Mouse (Mus musculus) liver, adult 2 months (tissue): ENCODE measurements around the gene Cpeb3.

Experiments used
- CTCF ChIP-seq: fragments of 200-500 bp; IDR thresholded peaks from 2 replicates; pipeline ENCODE4 v1.5.1; 2011; ENCODE audit warnings: low read depth, low read length, control low read depth
- POLR2A ChIP-seq: fragments of 200-500 bp; IDR thresholded peaks from 2 replicates; pipeline ENCODE4 v1.6.1; 2011; ENCODE audit warnings: low read length, control low read depth; ENCODE audit not compliant: insufficient read depth; ENCODE audit errors: extremely low read depth

- TF ChIP-seq POLR2A, result no peak
- no peak for TF ChIP-seq CTCF
These were observed 190.0 kb downstream of the Cpeb3 start for GRCm38 (mm10) chr19:37018411-37018810.
